Mouse (Mus musculus) olfactory bulb, adult 2 months (tissue): Measurements from ENCODE around the gene Zfp949.

Source experiments
- CTCF ChIP-seq: fragments of 200-500 bp; IDR thresholded peaks from 2 replicates; pipeline ENCODE4 v1.5.1; 2012; ENCODE audit warnings: low read depth, mild to moderate bottlenecking, low read length, moderate library complexity; ENCODE audit not compliant: insufficient read depth
- POLR2A ChIP-seq: fragments of 200-500 bp; IDR thresholded peaks from 2 replicates; pipeline ENCODE4 v1.6.1; 2012; ENCODE audit warnings: mild to moderate bottlenecking, low read depth, low read length, moderate library complexity; ENCODE audit not compliant: insufficient read depth

DNA sequence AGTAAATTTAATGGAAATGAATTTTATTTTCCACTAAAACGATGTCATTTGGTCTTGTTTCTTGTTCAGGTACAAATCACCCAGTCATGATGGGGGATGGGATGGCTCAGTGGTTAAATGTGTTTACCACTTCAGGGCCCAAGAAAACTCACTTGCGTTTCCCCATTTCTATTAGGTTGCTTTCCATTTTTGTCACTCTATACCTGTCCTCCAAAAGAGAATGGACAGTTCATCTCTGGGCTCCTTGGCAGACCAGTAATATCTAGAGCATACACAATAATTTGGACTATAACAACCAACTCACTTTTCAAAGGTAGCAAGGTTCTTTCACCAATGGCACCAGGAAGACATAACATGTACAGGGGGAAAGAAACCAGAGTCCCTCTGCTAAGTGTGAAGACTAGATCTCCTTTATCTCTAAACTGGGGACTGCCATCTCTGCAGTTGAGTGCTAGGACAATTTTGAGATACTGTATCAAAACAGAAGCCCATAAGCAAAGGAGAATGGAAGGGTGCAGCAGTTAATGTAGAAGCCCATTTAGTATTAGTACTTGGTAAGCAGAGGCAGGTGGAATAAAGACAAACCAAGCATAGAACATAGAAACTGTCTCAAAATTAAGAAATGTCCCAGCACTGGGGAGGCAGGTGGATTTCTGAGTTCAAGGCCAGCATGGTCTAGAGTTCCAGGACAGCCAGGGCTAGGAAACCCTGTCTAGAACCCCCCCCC lies 27.5 kb upstream of the Zfp949 start:
- TF ChIP-seq CTCF, result no peak
- no peak for TF ChIP-seq POLR2A
